Mouse (Mus musculus) cerebellum, postnatal 14 days (tissue): Measurements from ENCODE around the gene Plcb2.

ENCODE experiments used
- DNase-seq, 2 experiments: peaks; one replicate each; pipeline ENCODE4 v3.0.0; 2021; ENCODE audit warnings: mixed read lengths in 2 of 2

The Plcb2 gene

GRCm38 (mm10) chr2:118680926-118681325, 47.3 kb downstream of the Plcb2 start:
- no peak for DNase-seq

GRCm38 (mm10) chr2:118679577-118679976, 48.7 kb downstream of the Plcb2 start:
- no peak for DNase-seq

GRCm38 (mm10) chr2:118677817-118678216, 50.4 kb downstream of the Plcb2 start:
- peak; percentile 52 to 64 for DNase-seq

- peak in 1 of 2 experiments; percentile 42 for DNase-seq
These were observed 51.1 kb downstream of the Plcb2 start for GRCm38 (mm10) chr2:118676839-118677741.

GRCm38 (mm10) chr2:118674500-118674899, 53.7 kb downstream of the Plcb2 start:
- no peak for DNase-seq

GRCm38 (mm10) chr2:118673686-118674465, 54.4 kb downstream of the Plcb2 start:
- DNase-seq = no peak

GRCm38 (mm10) chr2:118671728-118672127, 56.5 kb downstream of the Plcb2 start:
- DNase-seq = no peak

- no peak for DNase-seq
These were observed 58.5 kb downstream of the Plcb2 start for GRCm38 (mm10) chr2:118669785-118670184.

GRCm38 (mm10) chr2:118669245-118669644, 59.0 kb downstream of the Plcb2 start:
- no peak for DNase-seq

- DNase-seq = no peak
These were observed 61.1 kb downstream of the Plcb2 start for GRCm38 (mm10) chr2:118667181-118667580.

- DNase-seq = no peak
These were observed 62.6 kb downstream of the Plcb2 start for GRCm38 (mm10) chr2:118665616-118666015.

GRCm38 (mm10) chr2:118664975-118665516, 63.2 kb downstream of the Plcb2 start:
- no peak for DNase-seq

- DNase-seq = peak; percentile 38 to 52
These were observed 64.2 kb downstream of the Plcb2 start for GRCm38 (mm10) chr2:118663804-118664766.

- DNase-seq = peak; percentile 34 to 35
These were observed 65.1 kb downstream of the Plcb2 start, which contains the start of gene Pak6 for GRCm38 (mm10) chr2:118662902-118663803. TSS of gene Pak6 (plus strand) at chr2:118663303.

- DNase-seq = no peak
These were observed 66.3 kb downstream of the Plcb2 start for GRCm38 (mm10) chr2:118661891-118662290.

- peak; percentile 65 to 70 for DNase-seq
These were observed 68.2 kb downstream of the Plcb2 start for GRCm38 (mm10) chr2:118659998-118660452.

- no peak for DNase-seq
These were observed 68.7 kb downstream of the Plcb2 start for GRCm38 (mm10) chr2:118659493-118659892.

- no peak for DNase-seq
These were observed 69.2 kb downstream of the Plcb2 start for GRCm38 (mm10) chr2:118659077-118659476.

GRCm38 (mm10) chr2:118658457-118658856, 69.8 kb downstream of the Plcb2 start:
- DNase-seq = no peak
